Mouse (Mus musculus) forebrain, embryonic 12.5 days (tissue): Measurements from ENCODE around the gene Carmil2. TPM values are rescaled to one million over a fixed set of nuclear protein-coding genes. Genes with fewer than 3 reads are reported as not detected.

Experiments used
- ATAC-seq: fragments of 200-750 bp; cut with Nextera tagmentation; 2 replicates; pipeline ENCODE4 v1.8.0; 2017; ENCODE audit warnings: moderate TSS enrichment; ENCODE audit not compliant: low FRiP score
- H3K27ac ChIP-seq: fragments of 300-500 bp; sonication (generic); 2 replicates; pipeline ENCODE4 v1.5.1; 2016; ENCODE audit warnings: mild to moderate bottlenecking
- H3K27me3 ChIP-seq: fragments of 300-500 bp; sonication (generic); 2 replicates; pipeline ENCODE4 v1.6.1; 2016; ENCODE audit warnings: mild to moderate bottlenecking
- H3K36me3 ChIP-seq: fragments of 300-500 bp; sonication (generic); replicated peaks from 2 replicates; pipeline ENCODE4 v1.6.1; 2016; ENCODE audit warnings: mild to moderate bottlenecking
- H3K4me1 ChIP-seq: fragments of 300-500 bp; sonication (generic); 2 replicates; pipeline ENCODE4 v1.6.1; 2016
- H3K4me2 ChIP-seq: fragments of 300-500 bp; sonication (generic); 2 replicates; pipeline ENCODE4 v1.6.1; 2016; ENCODE audit warnings: mild to moderate bottlenecking, moderate library complexity
- H3K4me3 ChIP-seq: fragments of 300-500 bp; sonication (generic); replicated peaks from 2 replicates; pipeline ENCODE4 v1.5.1; 2016; ENCODE audit warnings: mild to moderate bottlenecking
- H3K9ac ChIP-seq: fragments of 300-500 bp; sonication (generic); 2 replicates; pipeline ENCODE4 v1.6.1; 2016; ENCODE audit warnings: mild to moderate bottlenecking
- H3K9me3 ChIP-seq: fragments of 300-500 bp; sonication (generic); 2 replicates; pipeline ENCODE4 v1.6.1; 2016
- WGBS: fragments of 180-500 bp; shearing (Covaris S2); methylation state at CpG from one replicate; pipeline ENCODE4 v1.1.7; 2016; 5-methylcytosine and 5-hydroxymethylcytosine counted together
- polyA plus RNA-seq: library from polyadenylated mRNA; unstranded; fragments of >200 nt; fragmentation: Nextera tagmentation; extraction: Ambion mirVana; gene quantifications from 2 replicates; pipeline ENCODE4 v1.2.1, GENCODE M21; 2016

Carmil2 gene
- polyA plus RNA-seq, 1 experiment from 2014 or later, result 5.2 TPM

DNA sequence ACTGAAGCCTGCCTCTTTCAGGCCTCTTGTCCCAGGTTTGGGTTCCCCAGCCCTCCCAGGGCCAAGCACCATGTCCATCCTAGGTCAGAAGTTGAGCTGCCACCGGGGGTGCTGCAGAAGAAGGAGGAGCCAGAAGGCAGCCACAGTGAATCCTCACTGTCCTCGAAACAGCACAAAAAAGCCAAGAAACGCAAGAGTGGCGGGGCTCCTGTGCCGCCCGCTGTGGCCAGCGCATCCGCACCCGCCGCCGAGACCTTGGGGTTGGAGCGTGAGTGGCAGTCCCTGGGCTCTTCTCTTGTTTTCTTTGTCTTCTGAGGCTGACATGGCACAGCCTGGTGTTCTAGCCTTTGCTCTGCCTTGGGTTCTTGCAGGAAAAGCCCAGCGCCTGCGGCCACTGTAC is 23.2 kb downstream of the Carmil2 start:
- Histone ChIP-seq H3K9me3 (no peaks in the 10 kb centered on the region), H3K36me3 (peaks cover 3% of the 10 kb centered on the region), H3K4me3 (no peak overlapping the region), H3K9ac (no peak overlapping the region), H3K4me2 (no peak overlapping the region), H3K4me1 (peaks cover 22% of the 10 kb centered on the region), H3K27me3 (no peaks in the 10 kb centered on the region), H3K27ac (no peak overlapping the region)
- ATAC-seq, result no peak
- 76% methylated on average over 14 of the region's 14 CpGs for WGBS

DNA sequence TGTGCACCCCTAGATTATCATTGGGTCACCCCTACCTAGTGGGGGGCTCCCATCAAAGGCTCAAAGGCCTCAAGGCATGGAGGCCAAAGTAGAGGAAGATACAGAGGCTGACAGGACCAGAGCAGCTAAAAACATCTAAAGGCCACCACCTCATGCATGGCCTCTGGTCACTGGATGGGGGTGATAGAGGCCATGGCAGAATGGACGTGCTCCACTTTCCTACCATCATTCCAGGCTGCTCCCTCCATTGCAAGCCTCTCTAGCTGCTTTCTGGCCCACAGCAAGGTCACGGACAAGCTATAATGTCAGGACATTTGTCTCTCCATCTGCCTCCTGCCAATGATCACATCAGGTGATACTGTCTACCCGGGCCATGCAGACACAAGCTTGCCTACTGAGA is 26.2 kb downstream of the Carmil2 start:
- no peaks in the 10 kb centered on the region for H3K27me3 ChIP-seq
- WGBS, result 88% methylated on average over 3 of the region's 3 CpGs
- H3K4me3 ChIP-seq, result no peak overlapping the region
- H3K9ac ChIP-seq, result no peak overlapping the region
- no peaks in the 10 kb centered on the region for H3K9me3 ChIP-seq
- H3K27ac ChIP-seq, result no peak overlapping the region
- peaks cover 19% of the 10 kb centered on the region for H3K36me3 ChIP-seq
- H3K4me2 ChIP-seq, result no peak overlapping the region
- peaks cover 9% of the 10 kb centered on the region for H3K4me1 ChIP-seq
- no peak for ATAC-seq

DNA sequence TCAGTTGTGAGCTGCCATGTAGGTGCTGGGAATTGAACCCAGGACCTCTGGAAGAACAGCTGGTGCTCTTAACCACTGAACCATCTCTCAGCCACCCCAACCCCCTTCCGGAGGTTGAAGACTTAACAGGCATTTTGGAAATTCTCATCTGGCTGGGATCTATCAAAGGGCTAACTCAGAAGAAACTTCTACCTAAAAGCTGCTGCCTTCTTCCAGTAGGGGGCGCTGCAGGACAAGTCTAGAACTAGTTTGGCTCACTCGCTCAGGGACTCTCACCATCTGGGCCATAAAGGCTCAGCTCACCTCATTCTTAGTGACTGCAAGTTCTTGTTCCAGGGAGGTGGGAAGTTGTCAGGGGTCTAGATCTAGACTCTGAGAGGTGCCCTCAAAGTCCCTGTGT is 28.1 kb downstream of the Carmil2 start:
- Histone ChIP-seq H3K4me1 (no peaks in the 10 kb centered on the region), H3K9ac (no peak overlapping the region), H3K4me3 (no peak overlapping the region), H3K27me3 (no peaks in the 10 kb centered on the region), H3K9me3 (no peaks in the 10 kb centered on the region), H3K4me2 (no peak overlapping the region), H3K36me3 (peaks cover 21% of the 10 kb centered on the region), H3K27ac (no peak overlapping the region)
- WGBS, result 2% methylated on average over 3 of the region's 3 CpGs
- ATAC-seq, result peak; percentile 49

DNA sequence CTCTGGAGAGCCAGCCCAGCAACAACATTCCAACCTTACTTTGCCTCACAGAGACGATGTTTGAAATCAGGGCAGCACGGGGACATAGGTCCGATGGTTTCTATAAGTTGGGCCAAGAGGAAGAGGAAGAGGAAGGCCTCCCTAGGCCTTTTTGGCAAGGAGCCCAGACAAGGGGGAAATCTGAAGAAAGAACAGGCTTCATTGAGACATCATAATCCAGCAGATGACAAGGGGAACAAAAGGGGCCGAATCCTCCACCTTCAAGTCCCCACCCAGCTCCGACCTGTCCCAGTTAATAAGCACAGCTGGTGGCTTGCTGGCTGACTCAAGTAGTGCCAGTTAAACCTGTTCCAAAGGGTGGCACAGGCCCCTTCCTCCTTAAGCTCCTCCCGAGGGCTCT is 29.0 kb downstream of the Carmil2 start:
- Histone ChIP-seq H3K4me3 (no peak overlapping the region), H3K9ac (no peak overlapping the region), H3K4me2 (no peak overlapping the region), H3K4me1 (no peaks in the 10 kb centered on the region), H3K9me3 (no peaks in the 10 kb centered on the region), H3K36me3 (peaks cover 21% of the 10 kb centered on the region), H3K27ac (no peak overlapping the region; the same call in 1 of the 2 replicates), H3K27me3 (no peaks in the 10 kb centered on the region)
- WGBS, result 86% methylated on average over 6 of the region's 6 CpGs
- ATAC-seq, result no peak

DNA sequence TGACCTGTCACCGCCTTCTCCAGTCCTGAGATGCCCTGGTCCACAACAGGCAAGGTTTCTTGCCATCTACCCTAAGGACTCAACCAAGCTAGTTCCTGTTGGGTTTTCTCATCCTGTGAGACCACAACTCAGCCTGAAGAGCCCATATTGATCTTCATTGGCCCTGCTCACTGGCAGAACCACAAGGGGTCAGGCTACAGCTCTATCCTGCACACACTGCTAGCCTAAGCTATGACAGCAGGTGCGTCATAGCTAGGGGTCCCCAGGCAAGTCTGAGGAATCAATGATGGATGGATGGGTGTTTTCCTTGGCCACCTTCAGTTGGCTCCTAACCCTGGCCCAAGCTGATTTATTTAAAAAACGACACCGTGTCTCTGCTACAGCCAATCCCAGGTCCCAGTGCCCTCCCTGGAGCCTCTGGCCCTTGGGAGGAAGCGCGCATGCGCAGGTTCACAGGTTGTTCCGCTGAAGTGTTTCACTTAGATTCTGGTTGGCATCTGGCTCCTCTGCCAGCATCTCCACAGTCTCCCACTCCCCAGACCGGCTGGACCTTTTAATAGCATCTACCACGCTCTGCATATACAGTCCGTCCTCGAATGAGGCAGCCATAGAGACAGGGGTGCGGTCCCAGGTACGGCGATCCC is 30.4 kb downstream of the Carmil2 start:
- Histone ChIP-seq H3K4me2 (no peak overlapping the region), H3K9ac (no peak overlapping the region), H3K9me3 (no peaks in the 10 kb centered on the region), H3K27ac (no peak overlapping the region), H3K36me3 (peaks cover 29% of the 10 kb centered on the region), H3K4me1 (no peaks in the 10 kb centered on the region), H3K27me3 (no peaks in the 10 kb centered on the region), H3K4me3 (no peak overlapping the region)
- 95% methylated on average over 15 of the region's 15 CpGs for WGBS
- no peak for ATAC-seq

DNA sequence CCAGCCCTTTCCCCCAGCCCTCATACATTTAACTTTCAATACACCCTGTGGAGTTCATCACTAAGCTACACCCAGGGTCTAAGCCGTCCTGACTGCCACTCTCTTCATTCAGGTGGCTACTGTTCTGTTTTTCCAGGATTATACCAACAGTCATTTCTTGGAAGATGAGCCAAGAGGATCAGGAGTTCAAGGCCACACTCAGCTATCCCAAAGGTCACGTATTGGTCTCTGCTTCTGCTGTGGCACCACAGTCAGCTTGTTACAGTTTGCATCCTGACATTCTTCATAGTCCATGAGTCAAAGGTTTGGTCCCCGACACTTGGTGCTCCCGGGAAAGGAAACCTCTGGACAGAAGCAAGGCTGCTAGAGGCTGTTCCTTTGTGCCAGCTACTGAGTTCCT is 33.6 kb downstream of the Carmil2 start:
- H3K36me3 ChIP-seq, result peaks cover 41% of the 10 kb centered on the region
- no peaks in the 10 kb centered on the region for H3K9me3 ChIP-seq
- WGBS, result 87% methylated on average over 4 of the region's 4 CpGs
- H3K4me1 ChIP-seq, result no peaks in the 10 kb centered on the region
- no peak overlapping the region for H3K9ac ChIP-seq
- no peaks in the 10 kb centered on the region for H3K27me3 ChIP-seq
- ATAC-seq, result no peak
- H3K4me3 ChIP-seq, result no peak overlapping the region
- H3K27ac ChIP-seq, result no peak overlapping the region
- no peak overlapping the region for H3K4me2 ChIP-seq

DNA sequence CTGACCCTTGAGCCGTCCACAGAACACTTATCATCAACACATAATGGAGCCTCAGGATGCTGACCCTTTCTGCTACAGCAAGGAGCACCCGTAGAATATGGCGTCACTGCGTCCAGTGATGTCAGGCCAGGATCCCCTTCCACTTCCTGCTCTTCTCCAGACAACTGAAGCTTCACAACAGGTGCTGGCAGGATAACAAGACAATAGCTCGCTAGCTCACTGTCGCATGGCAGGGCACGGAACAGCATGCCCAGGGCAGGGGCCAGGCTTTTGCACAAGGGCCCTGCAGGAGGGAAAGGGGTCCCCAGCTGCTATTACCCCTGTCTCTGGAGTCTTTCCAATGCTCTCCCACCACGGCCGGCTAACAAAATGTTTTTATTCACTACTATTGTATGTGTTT is 36.8 kb downstream of the Carmil2 start:
- 94% methylated on average over 9 of the region's 9 CpGs for WGBS
- Histone ChIP-seq H3K4me3 (no peak overlapping the region), H3K4me1 (no peaks in the 10 kb centered on the region), H3K9me3 (no peaks in the 10 kb centered on the region), H3K27me3 (no peaks in the 10 kb centered on the region), H3K27ac (no peak overlapping the region), H3K36me3 (peaks cover 38% of the 10 kb centered on the region), H3K9ac (no peak overlapping the region), H3K4me2 (no peak overlapping the region)
- no peak for ATAC-seq

DNA sequence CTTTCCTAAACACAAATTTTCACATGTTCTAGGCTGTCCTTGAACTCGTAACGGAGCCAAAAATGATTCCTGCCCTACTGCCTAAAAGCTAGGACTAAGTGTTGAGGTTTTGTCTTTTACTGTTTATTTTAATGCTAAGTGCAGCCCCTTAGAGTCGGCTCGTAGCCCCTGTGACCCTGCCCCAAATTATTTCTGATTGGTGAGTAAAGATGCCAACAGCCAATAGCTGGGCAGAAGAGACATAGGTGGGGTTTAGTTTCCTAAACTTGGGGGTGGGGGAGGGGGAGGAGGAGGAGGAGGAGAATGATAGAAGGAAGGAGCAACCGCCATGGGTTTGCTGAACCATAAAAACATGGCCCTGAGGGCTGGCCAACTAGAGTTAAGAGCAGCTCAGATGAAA is 39.7 kb downstream of the Carmil2 start:
- H3K36me3 ChIP-seq, result peaks cover 40% of the 10 kb centered on the region
- WGBS, result 87% methylated on average over 5 of the region's 5 CpGs

DNA sequence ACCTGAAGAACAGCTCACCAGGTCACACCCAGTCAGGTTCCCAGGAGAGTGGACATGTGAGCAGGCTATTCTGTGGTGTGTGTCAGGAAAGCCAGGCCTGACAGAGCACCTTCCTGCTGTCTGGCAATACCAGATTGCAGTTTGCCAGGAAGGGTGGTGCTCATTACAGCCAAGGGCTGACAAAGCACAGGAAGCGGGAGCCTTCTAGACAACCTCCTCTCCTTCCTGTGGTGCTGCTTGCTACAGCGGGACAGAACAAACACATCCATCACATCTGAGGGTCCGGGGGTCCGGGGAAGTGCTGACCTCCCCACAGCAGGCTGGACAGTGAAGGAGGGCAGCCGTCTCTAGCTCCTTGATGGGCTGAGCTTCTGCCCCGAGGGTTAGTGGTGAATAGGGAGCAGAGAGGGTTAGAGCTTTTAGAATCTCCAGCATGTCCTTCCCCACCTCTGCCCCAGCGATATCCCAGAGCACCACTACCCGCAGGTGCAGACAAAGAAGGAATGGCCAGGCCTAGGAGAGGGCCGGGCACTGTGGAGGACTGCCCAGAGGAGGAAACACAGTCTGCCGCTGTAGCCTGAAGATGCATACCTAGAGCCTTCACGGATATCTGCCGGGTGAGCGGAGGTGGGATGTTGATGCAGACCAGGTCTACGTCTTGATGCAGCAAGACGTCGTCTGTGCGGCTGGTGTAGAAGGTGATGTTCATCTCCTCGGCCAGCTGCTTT is 41.5 kb downstream of the Carmil2 start:
- peaks cover 34% of the 10 kb centered on the region for H3K36me3 ChIP-seq
- no peak overlapping the region for H3K4me2 ChIP-seq
- no peak overlapping the region for H3K9ac ChIP-seq
- H3K27me3 ChIP-seq, result no peaks in the 10 kb centered on the region
- H3K27ac ChIP-seq, result no peak overlapping the region
- WGBS, result 86% methylated on average over 18 of the region's 18 CpGs
- no peak overlapping the region for H3K4me3 ChIP-seq
- H3K9me3 ChIP-seq, result no peaks in the 10 kb centered on the region
- no peak for ATAC-seq
- no peaks in the 10 kb centered on the region for H3K4me1 ChIP-seq

More for the DNA sequence above, 39.7 kb downstream of the Carmil2 start:
- no peak overlapping the region for H3K27ac ChIP-seq
- no peaks in the 10 kb centered on the region for H3K4me1 ChIP-seq
- no peak overlapping the region for H3K9ac ChIP-seq
- no peak for ATAC-seq
- H3K4me2 ChIP-seq, result no peak overlapping the region
- H3K9me3 ChIP-seq, result no peaks in the 10 kb centered on the region
- no peaks in the 10 kb centered on the region for H3K27me3 ChIP-seq
- no peak overlapping the region for H3K4me3 ChIP-seq

DNA sequence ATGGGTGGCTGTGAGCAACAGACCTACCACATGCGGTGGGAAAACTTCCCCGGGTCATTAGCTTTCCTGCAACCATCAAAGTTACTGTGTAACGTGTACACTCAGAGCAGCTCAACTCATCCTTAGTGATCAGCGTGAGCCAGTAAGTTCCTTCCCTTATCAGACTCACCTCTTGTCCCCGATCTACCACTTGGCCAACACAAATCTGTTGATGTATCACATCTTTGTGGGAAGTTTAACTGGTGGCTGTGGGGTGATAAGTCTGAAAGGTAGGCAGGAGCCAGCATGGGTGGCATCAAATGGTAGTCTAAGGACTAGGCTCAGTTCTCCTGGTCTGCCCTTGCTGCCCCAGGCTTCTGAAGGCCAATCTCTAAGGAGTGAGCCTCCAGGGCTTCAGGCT is 46.1 kb downstream of the Carmil2 start:
- H3K9ac ChIP-seq, result no peak overlapping the region
- H3K4me3 ChIP-seq, result no peak overlapping the region
- 94% methylated on average over 5 of the region's 5 CpGs for WGBS
- no peaks in the 10 kb centered on the region for H3K4me1 ChIP-seq
- no peak for ATAC-seq
- no peak overlapping the region for H3K4me2 ChIP-seq
- H3K9me3 ChIP-seq, result no peaks in the 10 kb centered on the region
- no peaks in the 10 kb centered on the region for H3K27me3 ChIP-seq
- no peak overlapping the region for H3K27ac ChIP-seq
- H3K36me3 ChIP-seq, result peaks cover 10% of the 10 kb centered on the region

DNA sequence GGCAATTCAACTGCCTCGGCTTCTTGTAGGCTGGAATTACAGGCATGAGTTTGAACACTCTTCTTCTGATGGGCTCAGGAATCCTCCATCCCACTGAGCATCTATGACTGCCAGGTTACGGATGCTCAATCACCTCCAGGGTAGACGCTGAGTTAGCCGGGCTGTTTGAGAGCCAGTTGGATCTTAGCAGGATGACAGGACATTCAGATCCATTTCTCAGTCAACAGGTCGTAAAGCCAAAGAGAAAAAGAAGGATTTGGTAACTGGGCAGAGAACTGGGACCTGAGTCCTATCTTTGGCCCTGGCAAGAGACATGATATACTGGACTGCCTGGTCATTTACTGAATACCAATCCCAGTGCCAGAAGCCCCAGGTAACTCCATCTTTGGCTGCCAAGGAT is 53.1 kb downstream of the Carmil2 start:
- no peak for ATAC-seq
- 91% methylated on average over 5 of the region's 5 CpGs for WGBS
- no peaks in the 10 kb centered on the region for H3K4me1 ChIP-seq
- H3K4me3 ChIP-seq, result no peak overlapping the region
- no peaks in the 10 kb centered on the region for H3K27me3 ChIP-seq
- H3K27ac ChIP-seq, result no peak overlapping the region
- no peaks in the 10 kb centered on the region for H3K9me3 ChIP-seq
- no peak overlapping the region for H3K9ac ChIP-seq
- H3K4me2 ChIP-seq, result no peak overlapping the region
- H3K36me3 ChIP-seq, result 0 out of 2 replicates have a peak, but pooled peaks cover 3% of the 10 kb centered on the region

DNA sequence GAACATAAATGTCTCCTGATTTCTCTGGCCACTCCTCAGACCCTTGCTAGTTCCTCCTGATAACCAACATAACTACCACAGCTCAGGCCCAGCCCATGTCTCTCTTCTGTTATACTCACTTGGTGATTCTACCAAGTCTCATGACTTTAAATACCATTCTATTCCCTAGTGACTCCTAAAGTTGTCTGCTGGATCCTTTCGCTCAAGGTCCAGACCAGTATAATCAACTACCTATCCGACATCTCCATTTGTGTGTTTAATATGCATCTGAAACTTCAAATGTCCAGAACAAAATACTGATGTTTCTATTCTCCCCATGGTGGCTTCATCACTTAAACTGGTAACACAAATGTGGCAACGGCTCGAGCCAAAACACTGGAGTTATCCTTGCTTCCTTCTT is 57.2 kb downstream of the Carmil2 start:
- H3K27me3 ChIP-seq, result no peaks in the 10 kb centered on the region
- peaks cover under 1% of the 10 kb centered on the region; the same call in 1 of the 2 replicates for H3K36me3 ChIP-seq
- no peak overlapping the region for H3K4me3 ChIP-seq
- no peak for ATAC-seq
- no peak overlapping the region for H3K9ac ChIP-seq
- no peaks in the 10 kb centered on the region for H3K4me1 ChIP-seq
- H3K27ac ChIP-seq, result no peak overlapping the region
- WGBS, result 90% methylated on average over 4 of the region's 4 CpGs
- H3K4me2 ChIP-seq, result no peak overlapping the region
- no peaks in the 10 kb centered on the region for H3K9me3 ChIP-seq
